Mouse (Mus musculus) embryonic stem cell, embryonic (primary cell): ENCODE measurements around the gene Slc12a5.

Experiments
- CTCF ChIA-PET, 4 experiments: fragments of 300-600 bp in 2 of 4; fragments of 350-600 bp in 2 of 4; sonication (Branson Sonifier 250); formaldehyde crosslinking; loops; one replicate each; lab custom pipeline; 2022; ENCODE audit warnings: inconsistent platforms in 2 of 4; lab: Charles Lee
- POLR2A ChIA-PET, 4 experiments: fragments of 300-600 bp in 2 of 4; fragments of 350-600 bp in 2 of 4; sonication (Branson Sonifier 250); formaldehyde crosslinking; loops; one replicate each; lab custom pipeline; 2022; ENCODE audit warnings: antibody characterized with exemption in 4 of 4, inconsistent platforms in 1 of 4; lab: Charles Lee

The Slc12a5 gene

GRCm38 (mm10) chr2:164960716-164961441 lies at the start of gene Slc12a5:
TSS of gene Slc12a5 (plus strand) at chr2:164960802.
- ChIA-PET CTCF (interaction anchor here (0.5 to 3.0 kb wide), 60 partner anchors 8 to 1295 kb away, joined by 3 to 42 read pairs (median 5); partner anchors contain the start of genes Ncoa5 (in 2 of the 4), Neurl2 (in 1 of the 4) and Zfp335 (in 1 of the 4)), POLR2A (interaction anchor here (0.5 to 2.0 kb wide), 18 partner anchors 8 to 1007 kb away, joined by 3 to 7 read pairs (median 3); partner anchors contain the start of genes Ncoa5 (in 1 of the 4), Pltp (in 1 of the 4) and Zswim1 (in 1 of the 4))

GRCm38 (mm10) chr2:164911086-164912048 lies 49.2 kb upstream of the Slc12a5 start, which contains the start of gene Zfp335:
TSS of gene Zfp335 (minus strand) at chr2:164911757.
- POLR2A ChIA-PET = interaction anchor here (0.5 to 8.7 kb wide), 70 partner anchors 8 to 495 kb away, joined by 3 to 54 read pairs (median 4); partner anchors contain the start of genes Pcif1 (in 3 of the 4), Zswim1 (in 3 of the 4), Acot8 (in 2 of the 4) and Pltp (in 2 of the 4)
- CTCF ChIA-PET = interaction anchor here in 3 of 4 experiments (0.5 to 3.1 kb wide), 24 partner anchors 8 to 416 kb away, joined by 3 to 9 read pairs (median 4); partner anchors contain the start of gene Slc12a5 (in 1 of the 3)

- POLR2A ChIA-PET = interaction anchor here (0.6 to 8.7 kb wide), 43 partner anchors 8 to 458 kb away, joined by 3 to 54 read pairs (median 5); partner anchors contain the start of genes Pcif1 (in 3 of the 4), Zswim1 (in 2 of the 4), Acot8 (in 1 of the 4) and Ctsa (in 1 of the 4)
- CTCF ChIA-PET = interaction anchor here (0.5 to 3.1 kb wide), 11 partner anchors 22 to 233 kb away, joined by 3 to 9 read pairs (median 4); partner anchors contain the start of gene Slc12a5 (in 1 of the 4)
Measured at GRCm38 (mm10) chr2:164912151-164912550, 48.5 kb upstream of the Slc12a5 start.

- ChIA-PET CTCF (interaction anchor here in 2 of 4 experiments (1.1 to 2.7 kb wide), 6 partner anchors 12 to 46 kb away, joined by 3 to 5 read pairs (median 4); no protein-coding TSS in a partner anchor), POLR2A (interaction anchor here in 3 of 4 experiments (0.6 to 5.3 kb wide), 23 partner anchors 9 to 1453 kb away, joined by 3 to 47 read pairs (median 4); partner anchors contain the start of genes Zswim1 (in 2 of the 3), Ctsa (in 1 of the 3), Elmo2 (in 1 of the 3) and Neurl2 (in 1 of the 3))
Measured at GRCm38 (mm10) chr2:164912749-164913427, 47.7 kb upstream of the Slc12a5 start.

- CTCF ChIA-PET = interaction anchor here in 2 of 4 experiments (0.5 to 1.2 kb wide), 4 partner anchors 11 to 47 kb away, joined by 3 to 4 read pairs (median 4); no protein-coding TSS in a partner anchor
- POLR2A ChIA-PET = interaction anchor here in 3 of 4 experiments (0.6 to 5.3 kb wide), 20 partner anchors 9 to 1453 kb away, joined by 3 to 47 read pairs (median 4); partner anchors contain the start of genes Zswim1 (in 2 of the 3), Ctsa (in 1 of the 3), Elmo2 (in 1 of the 3) and Neurl2 (in 1 of the 3)
Measured at GRCm38 (mm10) chr2:164913428-164913786, 47.2 kb upstream of the Slc12a5 start.

GRCm38 (mm10) chr2:164916820-164917219 lies 43.8 kb upstream of the Slc12a5 start:
- CTCF ChIA-PET = interaction anchor here in 2 of 4 experiments (0.6 to 1.9 kb wide), 10 partner anchors 9 to 122 kb away, joined by 3 to 13 read pairs (median 4); partner anchors contain the start of gene Slc12a5 (in 1 of the 2)
- POLR2A ChIA-PET = interaction anchor here in 3 of 4 experiments (0.6 to 5.0 kb wide), 29 partner anchors 10 to 178 kb away, joined by 3 to 17 read pairs (median 4); partner anchors contain the start of genes Acot8 (in 2 of the 3), Zswim3 (in 2 of the 3), Mmp9 (in 1 of the 3) and Neurl2 (in 1 of the 3)

- ChIA-PET POLR2A (interaction anchor here in 3 of 4 experiments (0.6 to 5.0 kb wide), 32 partner anchors 11 to 908 kb away, joined by 3 to 17 read pairs (median 5); partner anchors contain the start of genes Acot8 (in 2 of the 3), Zswim3 (in 2 of the 3), Mmp9 (in 1 of the 3) and Neurl2 (in 1 of the 3)), CTCF (interaction anchor here in 3 of 4 experiments (0.6 to 2.6 kb wide), 16 partner anchors 9 to 238 kb away, joined by 3 to 13 read pairs (median 6); partner anchors contain the start of genes Ctsa (in 1 of the 3) and Slc12a5 (in 1 of the 3))
Measured at GRCm38 (mm10) chr2:164917371-164917770, 43.2 kb upstream of the Slc12a5 start.

GRCm38 (mm10) chr2:164918325-164918724 lies 42.3 kb upstream of the Slc12a5 start:
- POLR2A ChIA-PET = interaction anchor here (0.5 to 5.0 kb wide), 39 partner anchors 9 to 907 kb away, joined by 3 to 17 read pairs (median 5); partner anchors contain the start of genes Acot8 (in 2 of the 4), Zswim3 (in 2 of the 4), Ctsa (in 1 of the 4) and Mmp9 (in 1 of the 4)
- CTCF ChIA-PET = interaction anchor here (0.5 to 2.8 kb wide), 54 partner anchors 9 to 1918 kb away, joined by 3 to 16 read pairs (median 4); partner anchors contain the start of genes Slc12a5 (in 2 of the 4), Ctsa (in 1 of the 4), Ncoa5 (in 1 of the 4) and Snx21 (in 1 of the 4)

GRCm38 (mm10) chr2:164921984-164922383 lies 38.6 kb upstream of the Slc12a5 start:
- CTCF ChIA-PET = interaction anchor here (0.6 to 2.5 kb wide), 15 partner anchors 18 to 565 kb away, joined by 3 to 10 read pairs (median 3); partner anchors contain the start of genes Mmp9 (in 1 of the 4) and Pltp (in 1 of the 4)
- POLR2A ChIA-PET = interaction anchor here in 1 of 4 experiments (1.3 kb wide), 1 partner anchor 8 kb away, joined by 4 read pairs; no protein-coding TSS in a partner anchor

GRCm38 (mm10) chr2:164923291-164923690 lies 37.3 kb upstream of the Slc12a5 start:
- CTCF ChIA-PET = interaction anchor here in 3 of 4 experiments (0.6 to 4.3 kb wide), 8 partner anchors 16 to 56 kb away, joined by 3 to 41 read pairs (median 6); partner anchors contain the start of genes Mmp9 (in 1 of the 3) and Slc12a5 (in 1 of the 3)
- POLR2A ChIA-PET = interaction anchor here in 2 of 4 experiments (0.6 to 3.1 kb wide), 3 partner anchors 9 to 16 kb away, joined by 3 to 12 read pairs (median 3); partner anchors contain the start of gene Zfp335 (in 1 of the 2)

- CTCF ChIA-PET = interaction anchor here (0.5 to 4.3 kb wide), 43 partner anchors 10 to 452 kb away, joined by 3 to 41 read pairs (median 4); partner anchors contain the start of genes Slc12a5 (in 2 of the 4), Mmp9 (in 1 of the 4) and Slc35c2 (in 1 of the 4)
- POLR2A ChIA-PET = interaction anchor here in 3 of 4 experiments (0.6 to 3.1 kb wide), 9 partner anchors 13 to 111 kb away, joined by 3 to 12 read pairs (median 3); partner anchors contain the start of gene Zfp335 (in 1 of the 3)
Measured at GRCm38 (mm10) chr2:164924100-164924857, 36.3 kb upstream of the Slc12a5 start.

- ChIA-PET CTCF (interaction anchor here in 3 of 4 experiments (0.6 to 1.4 kb wide), 6 partner anchors 12 to 507 kb away, joined by 3 to 4 read pairs (median 3); no protein-coding TSS in a partner anchor), POLR2A (interaction anchor here in 3 of 4 experiments (0.5 to 1.2 kb wide), 6 partner anchors 9 to 290 kb away, joined by 3 to 12 read pairs (median 3); partner anchors contain the start of gene Mmp9 (in 1 of the 3))
Measured at GRCm38 (mm10) chr2:164930706-164931581, 29.7 kb upstream of the Slc12a5 start.

GRCm38 (mm10) chr2:164933534-164933933 lies 27.1 kb upstream of the Slc12a5 start:
- POLR2A ChIA-PET = interaction anchor here in 3 of 4 experiments (0.5 to 1.3 kb wide), 6 partner anchors 9 to 882 kb away, joined by 3 to 4 read pairs (median 3); no protein-coding TSS in a partner anchor
- CTCF ChIA-PET = interaction anchor here in 3 of 4 experiments (0.6 to 1.5 kb wide), 6 partner anchors 8 to 39 kb away, joined by 3 to 8 read pairs (median 4); no protein-coding TSS in a partner anchor
